Mouse (Mus musculus) layer of hippocampus, adult 11-12 months (tissue): ENCODE results near the gene Rbm11.

Experiments used
- DNase-seq: peaks from one replicate; pipeline ENCODE4 v3.0.0; 2022; ENCODE audit warnings: low spot score

Rbm11 gene

DNA sequence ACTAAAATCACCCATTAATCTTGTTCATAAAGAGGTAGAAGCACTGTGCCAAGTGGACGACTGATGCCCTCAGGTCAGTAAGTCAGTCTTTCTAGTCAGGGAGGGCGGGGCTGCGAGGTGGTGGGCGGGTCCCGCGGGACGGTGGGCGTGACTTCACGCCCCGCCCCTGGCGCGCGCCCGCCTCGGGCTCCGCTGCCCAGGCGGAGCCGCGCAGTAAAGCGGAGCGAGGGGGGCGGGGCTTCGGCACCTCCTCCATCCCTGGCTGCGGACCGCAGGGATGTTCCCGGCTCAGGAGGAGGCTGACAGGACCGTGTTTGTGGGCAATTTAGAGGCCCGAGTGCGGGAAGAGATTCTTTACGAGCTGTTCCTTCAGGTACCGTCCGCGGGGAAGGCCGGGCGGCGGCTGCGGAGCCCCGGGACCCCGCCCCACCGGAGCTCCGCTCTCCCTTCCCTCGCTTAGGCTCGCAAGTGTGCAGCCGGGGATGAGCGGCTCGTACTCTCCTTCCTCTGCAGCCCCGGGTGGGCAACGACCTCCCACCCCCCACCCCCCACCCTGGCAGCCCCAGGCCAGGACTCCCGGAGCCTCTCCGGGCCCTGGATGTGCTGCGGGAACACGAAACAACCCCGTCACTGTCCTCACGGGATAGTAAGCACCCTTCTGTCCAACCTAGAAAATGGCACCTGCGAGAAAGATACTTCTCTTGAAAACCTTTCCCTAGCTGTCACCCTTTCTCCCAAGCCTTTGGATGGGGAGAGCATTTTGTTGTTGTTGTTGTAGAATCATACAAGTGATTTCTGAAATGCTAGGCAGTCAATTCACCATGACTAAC, at the start of gene Rbm11:
Rbm11 (plus strand) TSS at position 174 of the 830 bp plus-strand sequence.
- peak; percentile 70 for DNase-seq

DNA sequence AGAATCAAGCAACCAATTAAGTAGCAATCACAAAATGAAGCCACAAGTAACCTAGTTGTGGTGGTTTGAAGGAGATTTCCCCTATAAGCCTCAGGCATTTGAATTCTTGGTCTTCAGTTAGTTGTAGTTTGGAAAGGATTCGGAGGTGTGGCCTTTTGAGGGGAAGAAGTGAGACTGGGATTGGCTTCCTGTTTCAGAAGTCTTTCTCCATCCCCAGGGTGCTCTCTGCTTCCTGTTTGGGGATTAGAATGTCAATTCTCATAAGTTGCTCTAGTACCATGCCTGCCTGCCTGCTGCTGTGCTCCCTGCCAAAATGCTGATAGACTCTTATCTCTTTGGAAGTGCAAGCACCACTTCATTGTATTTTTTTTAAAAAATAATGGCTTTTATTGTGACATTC, 47.3 kb upstream of the Rbm11 start:
- DNase-seq: no peak

DNA sequence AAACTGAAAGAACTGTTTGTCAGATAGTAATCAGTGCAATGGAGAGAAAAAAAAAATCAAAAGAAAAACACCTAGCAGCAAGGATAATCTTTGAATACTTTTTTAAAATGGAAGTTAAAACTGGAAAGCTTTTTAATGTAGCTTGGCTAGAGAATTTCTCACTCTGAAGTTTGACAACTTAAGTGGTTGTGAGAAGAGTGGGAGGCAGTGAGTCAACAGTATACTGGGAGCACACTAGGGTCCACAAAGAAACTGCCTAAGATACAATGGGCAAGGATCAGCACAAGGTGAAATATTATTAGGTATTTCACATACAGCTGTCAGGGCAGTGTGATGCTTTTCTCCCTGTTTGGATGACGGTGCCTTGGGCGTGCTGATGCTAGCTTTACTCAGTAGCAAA, 29.7 kb upstream of the Rbm11 start:
- DNase-seq: no peak

DNA sequence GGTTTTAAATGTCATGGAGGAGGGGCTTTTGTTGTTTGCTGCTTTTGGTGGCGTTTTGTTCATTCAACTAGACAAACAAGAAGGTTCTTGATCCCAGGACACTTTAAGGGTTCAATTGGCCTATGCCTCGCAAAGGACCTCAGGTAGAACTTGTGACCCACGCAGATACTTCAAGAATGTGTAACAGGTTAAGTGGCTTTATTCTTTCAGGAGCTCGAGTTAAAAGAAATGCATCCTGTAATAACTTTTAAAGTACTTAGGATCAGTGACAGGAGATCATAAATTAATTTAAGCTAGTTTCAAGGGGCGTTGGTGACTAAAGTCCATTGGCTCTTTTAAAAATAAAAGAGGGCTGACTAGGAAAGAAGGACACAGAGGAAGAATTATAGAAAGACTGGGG, 10.4 kb upstream of the Rbm11 start:
- DNase-seq: no peak

DNA sequence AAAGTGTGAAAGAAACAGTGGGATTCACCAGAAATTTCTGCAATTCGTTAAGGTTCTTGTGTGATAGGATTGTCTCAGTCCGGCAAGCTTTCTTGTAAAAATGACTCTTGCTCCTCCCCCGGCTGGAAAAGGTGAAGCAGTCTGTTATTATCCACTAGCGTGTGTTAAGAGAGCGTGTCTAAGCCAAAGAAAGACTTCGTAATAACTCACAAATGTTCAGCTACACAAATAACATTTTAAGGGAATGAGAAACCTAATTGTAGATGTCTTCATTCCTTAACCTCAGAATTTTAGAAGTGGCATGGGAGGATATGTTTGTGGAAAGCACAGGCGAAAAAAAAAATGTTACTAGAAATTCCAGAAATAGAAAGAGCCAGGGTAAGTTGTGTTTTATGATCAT, 6.7 kb upstream of the Rbm11 start, which contains the start of gene Lipi:
Lipi (minus strand) TSS at position 101 of the 400 bp plus-strand sequence.
- DNase-seq: no peak

DNA sequence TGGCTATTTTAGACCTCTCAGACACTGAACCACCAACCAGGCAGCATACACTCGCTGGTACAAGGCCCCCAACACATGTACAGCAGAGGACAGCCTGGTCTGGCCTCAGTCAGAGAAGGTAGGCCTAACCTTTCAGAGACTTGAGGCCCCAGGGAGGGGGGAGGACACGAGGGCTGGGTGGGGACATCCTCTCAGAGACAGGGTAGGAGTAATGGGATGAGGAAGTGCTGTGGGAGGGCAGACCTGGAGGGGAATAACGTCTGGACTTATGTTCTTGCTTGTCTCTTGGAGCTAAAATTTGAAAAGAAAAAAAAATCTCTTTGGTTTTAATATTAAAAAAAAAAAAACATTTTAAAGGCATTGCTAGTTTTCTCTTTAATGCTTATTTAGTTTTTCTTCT, 6.2 kb upstream of the Rbm11 start:
- no peak for DNase-seq

DNA sequence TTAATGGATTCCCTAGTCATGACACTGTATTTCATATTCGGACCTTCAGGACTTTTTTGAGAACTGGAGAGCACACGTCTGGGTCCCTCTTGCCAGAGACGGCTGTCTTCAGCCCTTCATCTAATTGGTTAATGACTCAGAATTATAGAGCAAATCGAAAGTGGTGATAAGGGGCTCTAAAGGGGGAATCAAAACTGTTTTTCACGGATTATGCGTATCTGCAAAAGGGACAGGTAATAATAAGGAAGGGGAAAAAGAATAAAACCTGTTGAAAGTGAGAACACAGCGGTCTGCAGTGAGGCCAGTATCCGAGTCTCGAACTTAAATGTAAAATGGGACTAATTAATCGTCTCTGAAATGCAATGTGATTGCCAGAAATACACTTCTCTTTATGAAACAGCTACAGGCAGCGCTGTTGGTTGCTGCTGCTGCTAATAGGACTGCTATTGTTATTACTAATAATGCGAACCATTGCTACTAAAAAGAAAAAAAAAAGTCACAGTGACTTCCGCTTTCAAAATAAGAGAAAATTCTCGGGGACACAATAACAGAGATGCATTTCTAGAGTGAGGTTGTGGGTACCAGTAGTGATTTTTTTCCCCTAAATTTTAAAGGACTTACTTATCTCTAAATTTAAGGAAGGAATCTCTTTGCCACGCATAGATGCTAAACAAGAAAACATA, 998 bp downstream of the Rbm11 start:
- DNase-seq: no peak

DNA sequence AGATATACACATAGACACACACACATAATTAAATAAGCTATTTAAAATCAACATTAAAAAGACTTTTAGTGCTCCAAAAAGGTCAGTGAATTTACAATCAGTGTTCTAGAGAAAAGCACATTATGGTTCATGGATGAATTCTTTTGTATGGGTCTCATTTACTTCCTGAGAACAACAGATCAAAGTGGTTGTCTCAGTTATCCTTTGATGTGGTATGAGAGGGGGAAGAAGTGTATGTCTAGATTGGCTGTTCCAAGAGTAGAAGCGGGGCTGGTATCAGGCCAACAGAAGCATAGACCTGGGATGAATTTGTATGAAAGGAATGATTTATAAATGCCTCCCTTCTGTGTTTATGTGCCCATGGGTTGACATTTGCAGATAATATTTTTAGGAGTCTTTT, 13.8 kb downstream of the Rbm11 start:
- no peak for DNase-seq

DNA sequence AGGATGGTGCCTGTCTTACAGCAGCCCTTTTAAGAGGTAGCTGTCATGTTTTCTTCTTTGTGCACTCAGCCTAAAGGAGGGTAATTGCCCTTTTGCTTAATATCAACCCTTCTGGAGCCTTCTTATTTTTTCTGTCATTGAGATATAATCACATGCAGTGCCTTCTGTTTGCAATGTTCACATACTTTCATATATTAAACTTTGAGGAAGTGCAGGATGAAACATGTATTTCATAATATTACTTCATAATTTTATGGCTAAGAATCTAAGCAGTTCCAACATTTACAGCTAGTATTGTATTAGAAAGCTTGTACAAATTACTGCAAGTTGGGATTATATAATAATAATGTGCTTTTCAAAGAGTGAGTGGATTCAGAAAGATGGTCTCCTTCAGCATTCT, 19.9 kb downstream of the Rbm11 start:
- no peak for DNase-seq

DNA sequence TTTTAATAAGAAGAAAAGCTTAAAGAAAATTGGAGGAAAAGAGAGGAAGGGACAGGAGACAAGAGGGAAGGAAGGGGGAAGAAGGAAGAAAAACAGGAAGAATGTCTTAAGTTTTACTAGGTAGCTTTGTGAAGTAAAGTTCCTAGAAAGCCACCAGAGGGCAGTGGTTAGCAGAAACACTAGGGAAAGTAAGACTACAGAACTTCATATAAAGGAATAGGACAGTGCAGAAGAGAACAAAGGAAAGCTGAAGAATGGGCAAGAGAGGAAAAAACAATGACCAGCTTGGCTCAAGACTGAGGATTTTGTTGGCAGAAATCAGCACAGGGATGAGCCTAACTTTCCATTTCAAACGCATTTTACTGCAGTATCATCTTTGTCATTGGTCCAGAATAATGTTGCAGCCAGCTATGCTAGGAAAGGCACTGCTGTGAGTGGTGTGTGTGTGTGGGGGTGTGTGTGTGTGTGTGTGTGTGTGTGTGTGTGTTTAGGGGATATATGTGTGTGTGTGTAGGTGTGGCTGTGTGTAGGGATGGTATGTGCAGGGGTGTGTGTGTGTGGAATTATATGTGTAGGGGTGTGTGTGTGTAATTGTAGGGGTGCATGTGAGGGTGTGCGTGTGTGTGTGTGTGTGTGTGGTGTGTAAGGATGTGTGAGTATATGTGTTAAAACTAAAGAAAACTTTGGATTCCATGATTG, 25.2 kb downstream of the Rbm11 start:
- DNase-seq: no peak

DNA sequence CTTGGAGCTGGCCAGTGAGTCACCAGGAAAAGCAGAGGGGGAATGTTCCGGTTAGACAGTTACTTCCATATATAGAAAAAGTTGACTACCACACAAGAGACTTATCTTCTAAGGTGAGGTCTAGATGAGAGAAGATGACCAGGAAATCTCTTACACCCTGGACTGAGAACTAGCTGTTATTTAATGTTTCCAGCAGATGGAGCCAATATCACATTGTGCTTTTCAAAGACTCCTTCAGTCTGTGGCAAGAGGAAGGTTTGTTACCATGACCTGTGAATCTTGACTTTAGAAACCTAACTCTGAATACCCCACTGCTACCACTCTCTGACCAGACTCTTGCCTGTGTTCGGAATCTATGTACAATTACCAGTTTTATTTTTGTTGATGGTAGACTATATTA, 35.2 kb downstream of the Rbm11 start:
- DNase-seq: no peak
